ENCODE assay signal across 25 mouse cellular contexts in genomic region chr16:14991001-14991400, GRCm38 (mm10).
DNase-seq lines count a peak whose midpoint lies in the region; ATAC-seq lines count a peak whose summit lies in the region.
"Had no signal": no experiment of that assay in that cellular context is flagged by ENCODE, and none has a peak within 500 bp of the region (broad histone marks: within the 10 kb centered on the region; RNA-seq: fewer than 3 reads in every experiment).

No protein-coding gene starts in this region.

- WGBS in embryonic facial prominence, embryonic 15.5 days: 42% methylated on average over 3 of the region's 3 CpGs
- 74% methylated on average over 3 of the region's 3 CpGs for WGBS in forebrain, embryonic 15.5 days

- no peak overlapping the region for H3K9ac ChIP-seq in embryonic facial prominence, embryonic 15.5 days
- H3K9ac ChIP-seq in forebrain, embryonic 15.5 days (replicated peaks): no peak overlapping the region
- H3K9ac ChIP-seq: embryonic facial prominence, embryonic 12.5 days; forebrain, embryonic 12.5 days; forebrain, postnatal 0 days had no signal

- H3K4me2 ChIP-seq in embryonic facial prominence, embryonic 15.5 days (replicated peaks): no peak overlapping the region
- H3K4me2 ChIP-seq in forebrain, embryonic 15.5 days (replicated peaks): no peak overlapping the region
- H3K4me2 ChIP-seq: embryonic facial prominence, embryonic 12.5 days; forebrain, embryonic 12.5 days had no signal

- no peak overlapping the region for H3K4me3 ChIP-seq in embryonic facial prominence, embryonic 15.5 days (replicated peaks)
- H3K4me3 ChIP-seq in forebrain, embryonic 15.5 days: no peak overlapping the region
- H3K4me3 ChIP-seq: embryonic facial prominence, embryonic 12.5 days; erythroblast, embryonic 14.5 days; forebrain, embryonic 10.5 days; forebrain, embryonic 12.5 days had no signal

- peak overlapping the region; percentile 80; the same call in 1 of the 2 replicates for H3K27ac ChIP-seq in embryonic facial prominence, embryonic 15.5 days (replicated peaks)
- H3K27ac ChIP-seq in forebrain, embryonic 15.5 days (replicated peaks): no peak overlapping the region
- H3K27ac ChIP-seq: forebrain, embryonic 10.5 days; forebrain, embryonic 12.5 days had no signal

- no peaks in the 10 kb centered on the region for H3K9me3 ChIP-seq in embryonic facial prominence, embryonic 15.5 days (replicated peaks)
- no peaks in the 10 kb centered on the region for H3K9me3 ChIP-seq in forebrain, embryonic 15.5 days
- H3K9me3 ChIP-seq: embryonic facial prominence, embryonic 12.5 days; forebrain, embryonic 10.5 days; forebrain, embryonic 12.5 days had no signal

- intact Hi-C loops in heart, postnatal 36 days (cut with DNase I): loop anchor here (10.0 kb wide), 1 partner anchor 304 kb away; no protein-coding TSS in a partner anchor

- H3K4me1 ChIP-seq in embryonic facial prominence, embryonic 15.5 days: peaks cover 3% of the 10 kb centered on the region; the same call in 1 of the 2 replicates
- no peaks in the 10 kb centered on the region for H3K4me1 ChIP-seq in forebrain, embryonic 15.5 days
- H3K4me1 ChIP-seq: embryonic facial prominence, embryonic 12.5 days; forebrain, embryonic 10.5 days; forebrain, embryonic 12.5 days had no signal

- H3K27me3 ChIP-seq in embryonic facial prominence, embryonic 15.5 days: no peaks in the 10 kb centered on the region
- no peaks in the 10 kb centered on the region for H3K27me3 ChIP-seq in forebrain, embryonic 15.5 days
- H3K27me3 ChIP-seq: embryonic facial prominence, embryonic 12.5 days; forebrain, embryonic 12.5 days; Patski had no signal

- H3K36me3 ChIP-seq in embryonic facial prominence, embryonic 15.5 days: no peaks in the 10 kb centered on the region
- no peaks in the 10 kb centered on the region for H3K36me3 ChIP-seq in forebrain, embryonic 15.5 days
- H3K36me3 ChIP-seq: embryonic facial prominence, embryonic 12.5 days; forebrain, embryonic 10.5 days; forebrain, embryonic 12.5 days had no signal

- DNase-seq in embryo, embryonic 10 days (ENCODE audit: low spot score): peak; percentile 9
- DNase-seq in embryo, embryonic 11 days: no peak
- DNase-seq in heart, adult 11 months: peak; percentile 34
- DNase-seq in heart, postnatal 36 days: no peak
- peak; percentile 55 for DNase-seq in adipocyte (ENCODE audit: low spot score)
- no peak for DNase-seq in layer of hippocampus, adult 9-11 months
- DNase-seq: adrenal gland, adult 2 months; adrenal gland, postnatal 10 days; adrenal gland, postnatal 25 days; cerebellum, adult 11 months; cerebellum, adult 18-20 months; cerebellum, adult 8-10 months; cerebellum, adult 9-11 months; cerebellum, postnatal 14 days; cerebellum, postnatal 36 days; forebrain, postnatal 0 days had no signal

- no peak for ATAC-seq in embryonic facial prominence, embryonic 15.5 days (ENCODE audit: insufficient number of reproducible peaks, low FRiP score, low TSS enrichment, low read depth)
- no peak for ATAC-seq in forebrain, embryonic 15.5 days (replicated peaks)
- ATAC-seq: activated CD4-positive, CD25-positive, alpha-beta regulatory T cell, adult 4 months; forebrain, embryonic 14.5 days; forebrain, postnatal 0 days; Patski had no signal

Comparison
In these comparisons a context has a peak if more than half of its experiments do, and no peak if none do; other contexts are left out.
1. DNase-seq: peak in embryo, embryonic 10 days (single experiment), heart, adult 11 months (single experiment) and adipocyte (single experiment); none in embryo, embryonic 11 days (single experiment), heart, postnatal 36 days (0 of 2) and layer of hippocampus, adult 9-11 months (single experiment).